Mouse (Mus musculus) bone marrow macrophage, adult 2 months (primary cell): ENCODE data around the gene Abhd14a.

Source experiments
- CTCF ChIP-seq: IDR thresholded peaks from 2 replicates; pipeline ENCODE4 v1.5.1; 2012; ENCODE audit warnings: low read depth, mild to moderate bottlenecking, low read length, moderate library complexity
- POLR2A ChIP-seq: IDR thresholded peaks from 2 replicates; pipeline ENCODE4 v1.6.1; 2012; ENCODE audit warnings: mild to moderate bottlenecking, low read depth, low read length, borderline replicate concordance

GRCm38 (mm10) chr9:106456325-106457162 lies 9.1 kb upstream of the Abhd14a start:
- no peak for TF ChIP-seq CTCF
- no peak for TF ChIP-seq POLR2A
